Mouse (Mus musculus): ENCODE measurements at regions not wholly inside any gene's neighbourhood (a gene's known extent, or its start where the extent isn't known, plus 50 kb on each side); places are given as distances from the start of the nearest gene placed in this dataset.

GRCm38 (mm10) chr2:46678366-46678765, 1561.2 kb upstream of the Zeb2 start:
- no peak for DNase-seq (ENCODE audit: low read depth in 1 of 2, low spot score in 2 of 2)

DNA sequence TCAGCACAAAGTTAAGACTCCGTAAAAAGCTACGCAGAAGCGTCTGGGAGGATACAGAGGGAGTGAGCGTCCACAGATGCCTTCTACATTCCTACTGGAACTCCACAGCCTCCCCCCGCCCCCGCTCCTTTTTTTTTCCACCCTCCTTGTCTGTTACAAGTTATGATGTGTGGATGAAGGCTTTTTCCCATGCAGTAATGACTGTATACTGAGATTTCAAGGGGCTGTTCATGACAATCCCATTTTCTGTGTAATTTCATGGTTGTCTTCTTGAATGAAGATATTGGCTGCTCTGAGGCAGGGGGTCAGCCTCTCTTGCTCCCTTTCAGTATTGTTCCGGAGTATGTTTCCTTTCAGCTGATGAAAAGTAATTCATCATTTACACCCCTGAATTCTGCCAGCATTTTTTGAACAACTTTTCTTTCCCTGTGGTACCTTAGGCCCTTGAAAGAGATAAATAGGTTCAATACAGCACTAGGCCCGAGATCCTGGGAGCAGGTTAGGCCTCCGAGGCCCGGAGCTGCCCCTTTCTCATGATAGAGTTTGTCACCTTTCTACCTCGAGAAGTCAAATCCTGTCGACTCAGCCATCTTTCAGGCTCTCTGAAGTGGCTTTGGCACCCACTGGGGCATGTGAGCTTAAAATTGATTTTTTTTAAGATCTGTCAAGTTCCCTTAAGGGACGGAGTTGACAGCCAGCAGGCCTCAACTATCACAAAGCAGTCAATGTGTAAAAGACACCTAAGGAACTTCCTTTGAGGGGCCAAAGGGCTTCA, 1552.5 kb upstream of the Zeb2 start:
- no peak for DNase-seq (ENCODE audit: low read depth in 1 of 2, low spot score in 2 of 2)

- DNase-seq (ENCODE audit: low read depth in 1 of 2, low spot score in 2 of 2): no peak
These were observed 1549.8 kb upstream of the Zeb2 start for GRCm38 (mm10) chr2:46666990-46667337.

- DNase-seq (ENCODE audit: low read depth in 1 of 2, low spot score in 2 of 2): no peak
These were observed 1549.1 kb upstream of the Zeb2 start for GRCm38 (mm10) chr2:46666084-46666989.

- no peak for DNase-seq (ENCODE audit: low read depth in 1 of 2, low spot score in 2 of 2)
These were observed 1544.7 kb upstream of the Zeb2 start for GRCm38 (mm10) chr2:46661876-46662275.

DNA sequence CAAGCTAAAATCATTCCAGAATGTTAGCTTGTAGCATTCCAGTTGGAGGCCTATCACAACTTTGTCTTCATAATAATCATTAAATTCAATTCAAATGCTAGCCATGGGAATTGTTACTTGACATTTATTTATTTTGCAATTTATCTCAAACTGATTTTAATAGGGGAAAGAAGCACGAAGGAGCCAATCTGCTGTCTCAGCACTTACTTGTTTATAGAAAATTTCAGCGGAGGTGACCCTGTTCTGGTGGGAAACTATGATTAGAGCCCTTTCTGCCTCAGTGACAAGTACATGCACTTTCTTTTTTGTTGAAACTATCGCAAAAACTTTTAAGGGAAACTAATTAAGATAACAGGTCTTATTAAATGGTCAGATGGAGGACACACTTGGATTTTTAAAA, 1543.4 kb upstream of the Zeb2 start:
- DNase-seq (ENCODE audit: low read depth in 1 of 2, low spot score in 2 of 2): no peak

DNA sequence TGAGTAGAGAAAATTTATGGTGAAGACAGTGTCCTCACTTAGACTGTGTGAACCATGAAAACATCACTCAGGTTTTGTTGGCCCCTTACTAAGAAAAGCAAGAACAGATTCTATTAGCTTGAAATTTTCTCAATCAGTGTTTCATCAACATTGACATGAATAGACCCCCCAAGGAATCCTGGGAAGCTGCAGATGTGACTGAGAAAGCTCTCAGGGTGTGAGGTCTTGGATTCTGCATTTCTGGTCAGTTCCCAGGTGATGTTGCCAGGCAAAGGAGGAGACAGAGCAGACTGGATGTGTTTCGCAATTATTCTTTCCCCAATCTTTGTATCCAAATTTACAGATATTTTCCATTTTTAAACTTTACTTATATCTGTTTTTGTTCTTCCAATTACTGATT, 1538.1 kb upstream of the Zeb2 start:
- DNase-seq (ENCODE audit: low read depth in 1 of 2, low spot score in 2 of 2): no peak

GRCm38 (mm10) chr2:46652616-46653015, 1535.4 kb upstream of the Zeb2 start:
- no peak for DNase-seq (ENCODE audit: low read depth in 1 of 2, low spot score in 2 of 2)

- no peak for DNase-seq (ENCODE audit: low read depth in 1 of 2, low spot score in 2 of 2)
These were observed 1529.2 kb upstream of the Zeb2 start for GRCm38 (mm10) chr2:46646366-46646765.

DNA sequence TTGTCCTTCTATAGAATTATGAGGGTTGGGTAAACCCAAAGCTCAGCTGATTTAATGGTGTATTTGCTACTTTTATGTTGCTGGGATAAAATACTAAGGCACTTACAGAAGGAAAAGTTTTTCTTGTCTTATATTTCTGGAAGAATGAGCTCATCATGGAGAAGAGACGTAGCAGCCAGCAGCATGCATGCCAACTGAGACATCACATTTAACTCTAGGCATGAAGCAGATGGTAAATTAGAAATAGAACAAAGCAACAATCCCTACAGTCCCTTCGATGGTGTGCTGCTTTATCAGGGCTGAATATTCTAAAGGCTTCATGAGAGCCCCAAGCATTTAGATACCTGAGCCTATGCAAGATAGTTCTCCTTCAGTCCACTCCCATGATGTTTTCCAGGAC, 1492.0 kb upstream of the Zeb2 start:
- DNase-seq (ENCODE audit: low read depth in 1 of 2, low spot score in 2 of 2): no peak

GRCm38 (mm10) chr2:46581773-46582172, 1464.6 kb upstream of the Zeb2 start:
- DNase-seq (ENCODE audit: low read depth in 1 of 2, low spot score in 2 of 2): no peak

DNA sequence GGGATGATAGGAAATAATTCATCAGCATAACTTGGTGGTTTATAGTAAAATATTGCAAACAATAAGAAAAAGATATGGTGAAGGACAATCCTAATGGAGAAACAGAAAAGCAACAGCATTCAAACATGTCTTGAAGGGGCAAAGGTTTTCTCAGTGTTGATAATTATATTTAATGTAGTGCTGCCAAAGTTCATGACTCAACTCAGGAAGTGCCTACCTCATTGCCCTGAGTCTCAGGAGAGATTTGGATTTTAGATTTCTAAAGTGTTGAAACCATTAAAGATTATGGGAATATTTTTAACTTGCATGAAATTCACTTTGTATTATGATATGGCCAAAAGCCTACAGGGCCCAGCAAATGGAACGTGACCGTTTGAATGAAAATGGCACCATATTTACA, 1453.2 kb upstream of the Zeb2 start:
- DNase-seq (ENCODE audit: low read depth in 1 of 2, low spot score in 2 of 2): no peak

- no peak for DNase-seq (ENCODE audit: low read depth in 1 of 2, low spot score in 2 of 2)
These were observed 1416.2 kb upstream of the Zeb2 start for GRCm38 (mm10) chr2:46533395-46533794.

- DNase-seq (ENCODE audit: low read depth in 1 of 2, low spot score in 2 of 2): no peak
These were observed 1413.5 kb upstream of the Zeb2 start for GRCm38 (mm10) chr2:46530686-46531085.

DNA sequence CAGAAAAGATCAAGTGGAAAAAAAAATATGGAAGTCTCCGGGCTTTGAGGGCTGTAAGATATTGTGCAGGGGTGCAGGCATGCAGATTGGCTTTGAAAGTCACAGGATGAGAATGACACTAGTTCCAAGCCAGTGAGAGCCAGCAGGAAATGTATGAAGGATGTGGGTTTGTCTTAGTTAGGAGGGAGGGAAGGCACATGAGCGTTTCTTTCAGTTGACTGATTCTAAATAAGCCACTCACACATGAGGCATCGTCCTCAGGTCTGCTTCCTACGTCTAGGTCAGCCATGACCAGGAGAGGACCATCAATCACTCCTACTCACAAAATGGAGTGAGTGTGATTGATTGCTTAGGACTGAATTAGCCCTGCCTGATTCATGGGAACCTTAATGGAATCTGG, 1408.0 kb upstream of the Zeb2 start:
- no peak for DNase-seq (ENCODE audit: low read depth in 1 of 2, low spot score in 2 of 2)

DNA sequence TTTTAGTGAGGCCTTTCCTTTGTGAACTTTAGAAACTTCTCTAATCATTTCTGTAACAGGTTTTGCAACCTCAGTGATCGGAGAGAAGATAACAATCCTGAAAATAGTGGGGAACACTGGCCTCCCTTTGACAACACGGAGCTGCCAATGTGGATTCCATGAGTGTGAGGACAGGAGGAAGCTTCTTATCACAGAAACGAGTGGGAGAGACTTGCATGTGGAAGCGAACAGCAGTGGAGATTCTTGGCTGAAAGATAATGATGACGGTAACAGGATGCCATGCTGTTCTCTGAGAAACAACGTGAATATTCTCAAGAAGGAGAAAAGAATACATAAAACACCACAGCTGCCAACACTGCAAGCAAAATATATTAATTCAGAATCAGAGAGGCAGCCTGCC, 1407.4 kb upstream of the Zeb2 start:
- DNase-seq (ENCODE audit: low read depth in 1 of 2, low spot score in 2 of 2): no peak

GRCm38 (mm10) chr2:46521147-46521965, 1404.2 kb upstream of the Zeb2 start:
- no peak for DNase-seq (ENCODE audit: low read depth in 1 of 2, low spot score in 2 of 2)

DNA sequence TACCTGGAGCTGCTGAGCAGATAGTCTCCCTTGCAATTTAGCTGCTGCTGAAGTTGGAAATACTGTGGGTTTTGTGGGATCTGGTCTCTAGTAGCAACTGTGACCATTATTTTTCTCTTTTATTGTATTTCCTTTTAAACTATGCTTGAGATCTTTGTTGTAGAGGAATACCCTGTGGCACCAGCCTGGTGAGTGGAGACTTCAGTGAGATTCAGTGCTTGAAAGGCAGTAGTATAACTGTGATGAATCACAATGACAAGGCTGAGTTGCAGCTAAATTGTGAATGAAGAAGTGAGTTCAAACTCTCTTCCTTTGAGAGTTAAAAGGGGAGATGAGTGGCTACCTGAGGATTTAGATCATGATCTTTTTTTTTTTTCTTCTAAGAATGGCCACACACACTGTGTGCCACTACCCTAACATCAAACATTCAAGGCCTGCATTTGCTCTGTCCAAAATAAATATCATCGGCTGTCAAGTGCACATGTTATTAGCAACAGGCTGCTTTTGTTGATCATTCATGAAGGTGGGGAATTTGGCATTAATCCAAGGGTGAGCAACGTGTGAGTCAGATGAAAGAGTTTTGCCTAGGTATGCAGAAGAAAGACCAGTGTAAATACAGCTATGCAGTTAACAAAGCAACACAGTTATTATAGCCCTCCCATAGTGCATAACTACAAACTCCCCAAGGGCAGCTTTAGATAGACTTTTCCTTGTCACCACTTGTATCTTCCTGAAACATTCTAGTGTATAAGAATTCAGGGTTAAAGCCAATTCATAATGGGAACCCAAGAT, 1395.2 kb upstream of the Zeb2 start:
- DNase-seq (ENCODE audit: low read depth in 1 of 2, low spot score in 2 of 2): no peak

GRCm38 (mm10) chr2:46506951-46507350, 1389.8 kb upstream of the Zeb2 start:
- no peak for DNase-seq (ENCODE audit: low read depth in 1 of 2, low spot score in 2 of 2)

GRCm38 (mm10) chr2:46503074-46503473, 1385.9 kb upstream of the Zeb2 start:
- no peak for DNase-seq (ENCODE audit: low read depth in 1 of 2, low spot score in 2 of 2)

GRCm38 (mm10) chr2:46492299-46492698, 1375.1 kb upstream of the Zeb2 start:
- no peak for DNase-seq (ENCODE audit: low read depth in 1 of 2, low spot score in 2 of 2)
